Mouse (Mus musculus) megakaryocyte, embryonic 14.5 days (primary cell): ENCODE measurements at regions not wholly inside any gene's neighbourhood (a gene's known extent, or its start where the extent isn't known, plus 50 kb on each side); places are given as distances from the start of the nearest gene placed in this dataset.

Experiments
- H3K27me3 ChIP-seq: replicated peaks from 2 replicates; pipeline ENCODE3; 2012; ENCODE audit warnings: inconsistent platforms
- H3K36me3 ChIP-seq: replicated peaks from 2 replicates; pipeline ENCODE3; 2012; ENCODE audit warnings: low read length, inconsistent platforms, mixed read lengths
- H3K4me1 ChIP-seq: 2 replicates; pipeline ENCODE4 v1.6.1; 2012; ENCODE audit warnings: inconsistent platforms
- H3K4me3 ChIP-seq: replicated peaks from 2 replicates; pipeline ENCODE3; 2012; ENCODE audit warnings: moderate library complexity, mild to moderate bottlenecking, inconsistent platforms
- H3K9me3 ChIP-seq: 2 replicates; pipeline ENCODE4 v1.6.1; 2012; ENCODE audit warnings: inconsistent platforms
- FLI1 ChIP-seq: IDR thresholded peaks from 2 replicates; pipeline ENCODE4 v1.6.1; 2012; ENCODE audit warnings: low read length, inconsistent platforms, mixed read lengths
- GATA1 ChIP-seq: IDR thresholded peaks from 3 replicates; pipeline ENCODE4 v1.6.1; 2012; ENCODE audit warnings: mixed read lengths, low read length, inconsistent platforms, borderline replicate concordance

- H3K9me3 ChIP-seq = no peaks in the 10 kb centered on the region
- no peaks in the 10 kb centered on the region for H3K4me1 ChIP-seq
- no peaks in the 10 kb centered on the region for H3K27me3 ChIP-seq
- TF ChIP-seq GATA1 (no peak), FLI1 (no peak)
- no peaks in the 10 kb centered on the region for H3K36me3 ChIP-seq
- no peak overlapping the region for H3K4me3 ChIP-seq
These were observed 85.0 kb downstream of the Arl4a start for GRCm38 (mm10) chr12:39952854-39953253.

GRCm38 (mm10) chr12:39951911-39952310, 85.9 kb downstream of the Arl4a start:
- H3K27me3 ChIP-seq = no peaks in the 10 kb centered on the region
- no peaks in the 10 kb centered on the region for H3K9me3 ChIP-seq
- H3K4me1 ChIP-seq = no peaks in the 10 kb centered on the region
- no peak overlapping the region for H3K4me3 ChIP-seq
- no peaks in the 10 kb centered on the region for H3K36me3 ChIP-seq
- TF ChIP-seq GATA1 = no peak

GRCm38 (mm10) chr12:39950270-39950801, 87.5 kb downstream of the Arl4a start:
- no peaks in the 10 kb centered on the region for H3K9me3 ChIP-seq
- no peaks in the 10 kb centered on the region for H3K4me1 ChIP-seq
- TF ChIP-seq FLI1 (no peak), GATA1 (no peak)
- H3K27me3 ChIP-seq = no peaks in the 10 kb centered on the region
- H3K4me3 ChIP-seq = no peak overlapping the region
- H3K36me3 ChIP-seq = no peaks in the 10 kb centered on the region

GRCm38 (mm10) chr12:39942910-39943309, 94.9 kb downstream of the Arl4a start:
- no peak for TF ChIP-seq FLI1
- TF ChIP-seq GATA1 = no peak
- H3K4me3 ChIP-seq = no peak overlapping the region
- H3K9me3 ChIP-seq = no peaks in the 10 kb centered on the region
- 0 out of 2 replicates have a peak, but pooled peaks cover 4% of the 10 kb centered on the region for H3K4me1 ChIP-seq
- H3K36me3 ChIP-seq = no peaks in the 10 kb centered on the region
- H3K27me3 ChIP-seq = no peaks in the 10 kb centered on the region

GRCm38 (mm10) chr12:39941162-39941561, 96.7 kb downstream of the Arl4a start:
- Histone ChIP-seq H3K27me3 (no peaks in the 10 kb centered on the region), H3K36me3 (no peaks in the 10 kb centered on the region), H3K4me3 (no peak overlapping the region), H3K4me1 (0 out of 2 replicates have a peak, but pooled peaks cover 4% of the 10 kb centered on the region), H3K9me3 (no peaks in the 10 kb centered on the region)
- TF ChIP-seq FLI1 (no peak), GATA1 (no peak)

DNA sequence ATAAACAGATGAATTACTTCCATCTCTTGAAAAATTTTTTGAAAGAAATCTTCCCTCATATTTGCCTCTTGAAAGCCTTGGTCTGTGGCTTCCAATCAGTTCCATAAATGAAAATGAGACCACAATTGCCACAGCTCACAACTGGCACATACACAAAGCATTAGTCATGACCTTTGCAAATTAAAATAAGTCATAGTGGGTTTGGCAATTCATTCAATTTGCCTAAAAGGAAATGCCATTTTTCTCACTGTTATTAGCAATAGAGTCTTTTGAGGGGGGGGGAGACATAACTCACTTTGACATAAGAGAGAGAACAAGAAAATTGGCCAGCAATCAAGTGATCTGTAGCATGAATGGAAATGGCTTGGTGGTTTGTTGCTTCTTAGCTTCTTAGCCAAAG, 98.8 kb downstream of the Arl4a start:
- H3K4me3 ChIP-seq = no peak overlapping the region
- TF ChIP-seq GATA1 (no peak), FLI1 (no peak)
- peaks cover 2% of the 10 kb centered on the region for H3K27me3 ChIP-seq
- 0 out of 2 replicates have a peak, but pooled peaks cover 4% of the 10 kb centered on the region for H3K4me1 ChIP-seq
- H3K36me3 ChIP-seq = no peaks in the 10 kb centered on the region
- H3K9me3 ChIP-seq = no peaks in the 10 kb centered on the region

DNA sequence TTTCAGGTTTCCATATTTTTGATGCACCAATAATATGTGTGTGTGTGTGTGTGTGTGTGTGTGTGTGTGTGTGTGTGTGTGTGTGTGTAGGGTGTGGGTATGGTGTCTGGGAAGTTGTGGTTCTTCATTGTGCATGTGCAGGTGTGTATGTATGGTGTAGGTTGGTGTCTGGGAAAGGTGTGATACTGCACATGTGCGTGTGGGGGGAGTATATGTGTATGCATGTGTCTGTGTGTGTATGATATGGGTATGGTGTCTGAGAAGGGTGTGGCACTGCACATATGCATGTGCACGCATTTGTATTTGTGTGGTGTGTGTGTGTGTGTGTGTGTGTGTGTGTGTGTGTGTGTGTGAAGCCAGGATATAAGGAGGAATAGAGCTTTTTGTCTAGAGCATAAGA, 99.6 kb downstream of the Arl4a start:
- H3K9me3 ChIP-seq = no peaks in the 10 kb centered on the region
- no peak overlapping the region for H3K4me3 ChIP-seq
- no peak for TF ChIP-seq FLI1
- no peak for TF ChIP-seq GATA1
- peaks cover 2% of the 10 kb centered on the region for H3K27me3 ChIP-seq
- H3K36me3 ChIP-seq = no peaks in the 10 kb centered on the region
- peaks cover 4% of the 10 kb centered on the region; the same call in 1 of the 2 replicates for H3K4me1 ChIP-seq

- H3K9me3 ChIP-seq = no peaks in the 10 kb centered on the region
- peaks cover 2% of the 10 kb centered on the region for H3K27me3 ChIP-seq
- TF ChIP-seq FLI1 (no peak), GATA1 (no peak)
- peaks cover 4% of the 10 kb centered on the region; the same call in 1 of the 2 replicates for H3K4me1 ChIP-seq
- no peak overlapping the region for H3K4me3 ChIP-seq
- no peaks in the 10 kb centered on the region for H3K36me3 ChIP-seq
These were observed 101.5 kb downstream of the Arl4a start for GRCm38 (mm10) chr12:39936331-39936730.

DNA sequence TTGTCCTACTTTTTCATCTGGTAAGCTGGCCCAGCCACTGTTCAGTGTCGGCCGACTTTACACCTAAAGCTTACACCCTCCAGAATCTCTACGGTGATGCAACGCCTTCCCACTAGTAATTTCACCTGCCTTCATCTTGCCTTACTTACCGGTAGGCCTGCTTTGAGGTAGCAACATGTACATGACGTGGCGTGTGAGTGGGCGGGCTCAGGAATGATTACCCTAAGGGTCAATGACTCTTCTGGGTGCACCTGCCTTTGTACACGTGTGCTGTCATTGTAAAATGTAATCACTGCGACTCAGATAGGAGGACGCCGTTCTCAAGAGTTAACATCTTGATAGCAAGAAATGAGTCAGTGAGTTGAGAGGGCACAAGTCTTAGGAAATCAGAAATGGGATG, 102.0 kb downstream of the Arl4a start:
- H3K27me3 ChIP-seq = peaks cover 2% of the 10 kb centered on the region
- no peak overlapping the region for H3K4me3 ChIP-seq
- peaks cover 4% of the 10 kb centered on the region; the same call in 1 of the 2 replicates for H3K4me1 ChIP-seq
- TF ChIP-seq GATA1 = no peak
- TF ChIP-seq FLI1 = no peak
- H3K9me3 ChIP-seq = no peaks in the 10 kb centered on the region
- no peaks in the 10 kb centered on the region for H3K36me3 ChIP-seq

DNA sequence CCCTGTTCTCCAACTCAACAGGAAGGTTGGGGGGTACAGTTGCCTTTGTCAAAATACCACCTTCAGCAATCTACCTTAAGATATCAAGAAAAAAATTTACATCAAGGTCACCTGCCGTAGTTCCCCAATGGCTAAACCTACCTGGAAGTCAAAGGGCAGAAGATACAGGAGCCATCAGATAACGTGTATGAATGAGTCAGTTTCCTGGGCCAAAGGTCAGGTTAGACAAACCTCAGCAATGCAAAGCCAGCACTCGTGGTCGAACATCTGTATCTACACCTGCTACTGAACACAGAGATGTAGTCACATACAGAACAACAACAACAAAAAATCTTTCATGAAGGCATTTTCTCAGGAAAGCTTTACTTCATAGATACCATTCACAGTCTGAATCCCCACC, 102.9 kb downstream of the Arl4a start:
- H3K4me3 ChIP-seq = no peak overlapping the region
- peaks cover 2% of the 10 kb centered on the region for H3K27me3 ChIP-seq
- TF ChIP-seq GATA1 (no peak), FLI1 (no peak)
- H3K36me3 ChIP-seq = no peaks in the 10 kb centered on the region
- H3K9me3 ChIP-seq = no peaks in the 10 kb centered on the region
- H3K4me1 ChIP-seq = peaks cover 4% of the 10 kb centered on the region; the same call in 1 of the 2 replicates

- Histone ChIP-seq H3K4me1 (peaks cover 4% of the 10 kb centered on the region; the same call in 1 of the 2 replicates), H3K27me3 (peaks cover 2% of the 10 kb centered on the region), H3K4me3 (no peak overlapping the region), H3K36me3 (no peaks in the 10 kb centered on the region), H3K9me3 (no peaks in the 10 kb centered on the region)
- TF ChIP-seq GATA1 = no peak
These were observed 106.6 kb downstream of the Arl4a start for GRCm38 (mm10) chr12:39931251-39931650.
